Mouse (Mus musculus) hindbrain, embryonic 14.5 days (tissue): ENCODE data around the gene Haus3. TPM values are rescaled to one million over a fixed set of nuclear protein-coding genes. Genes with fewer than 3 reads are reported as not detected.

ENCODE experiments used
- polyA plus RNA-seq: library from polyadenylated mRNA; unstranded; fragments of >200 nt; fragmentation: Nextera tagmentation; extraction: Ambion mirVana; gene quantifications from 2 replicates; pipeline ENCODE4 v1.2.1, GENCODE M21; 2014

Haus3 gene
- polyA plus RNA-seq, 1 experiment from 2014 or later: 12.1 TPM

Other genes starting within 250 kb of the Haus3 start
- gene Nelfa, start 233.1 kb downstream of the Haus3 start, polyA plus RNA-seq: 35.1 and 35.5 TPM in 2 replicates
- 425 and 498 TPM in 2 replicates for gene Gm1673, start 186.1 kb downstream of the Haus3 start, polyA plus RNA-seq
- gene Nat8l, start 173.5 kb downstream of the Haus3 start, polyA plus RNA-seq: 3.9 and 4.5 TPM in 2 replicates
- 0.47 and 0.98 TPM in 2 replicates for gene Poln, start 79 bp downstream of the Haus3 start, polyA plus RNA-seq
- gene Mxd4, start 18.2 kb upstream of the Haus3 start, polyA plus RNA-seq: 32.9 and 34.1 TPM in 2 replicates
- gene Zfyve28, start 118.9 kb upstream of the Haus3 start, polyA plus RNA-seq: 3.8 and 4.6 TPM in 2 replicates
- 0.09 and 0.15 TPM in 2 replicates for gene Cfap99, start 119.1 kb upstream of the Haus3 start, polyA plus RNA-seq
- 139 and 147 TPM in 2 replicates for gene Rnf4, start 166.8 kb upstream of the Haus3 start, polyA plus RNA-seq
- 18.0 and 19.2 TPM in 2 replicates for gene Fam193a, start 200.4 kb upstream of the Haus3 start, polyA plus RNA-seq